Mouse (Mus musculus) MEL (cell line): ENCODE measurements at regions not wholly inside any gene's neighbourhood (a gene's known extent, or its start where the extent isn't known, plus 50 kb on each side); places are given as distances from the start of the nearest gene placed in this dataset.

Source experiments
- CTCF ChIP-seq, 3 experiments: IDR thresholded peaks in 2 of 3; conservative IDR thresholded peaks in 1 of 3; 2 replicates each; pipeline ENCODE4 v1.5.1; 2011 to 2012; ENCODE audit warnings: low read length in 3 of 3, low read depth in 2 of 3, mild to moderate bottlenecking in 2 of 3, improper control_type of control experiment in 1 of 3, inconsistent platforms in 1 of 3, mixed read lengths in 1 of 3, moderate library complexity in 1 of 3; ENCODE audit not compliant: control insufficient read depth in 1 of 3, insufficient read depth in 1 of 3, poor library complexity in 1 of 3, severe bottlenecking in 1 of 3
- KAT2A ChIP-seq: conservative IDR thresholded peaks from 2 replicates; pipeline ENCODE4 v1.6.1; 2012; ENCODE audit warnings: low read depth, low read length, improper control_type of control experiment, inconsistent platforms
- MEF2A ChIP-seq: IDR thresholded peaks from 2 replicates; pipeline ENCODE4 v1.6.1; 2014; ENCODE audit warnings: low read depth, mild to moderate bottlenecking, inconsistent platforms, low read length, improper control_type of control experiment; ENCODE audit not compliant: poor library complexity, insufficient replicate concordance, severe bottlenecking; ENCODE audit errors: extremely low read depth
- NRF1 ChIP-seq: IDR thresholded peaks from 2 replicates; pipeline ENCODE4 v1.6.1; 2014; ENCODE audit warnings: low read depth, mild to moderate bottlenecking, inconsistent platforms, low read length, improper control_type of control experiment, moderate library complexity; ENCODE audit not compliant: poor library complexity, insufficient read depth, severe bottlenecking
- POLR2A ChIP-seq, 2 experiments: IDR thresholded peaks; 2 replicates each; pipeline ENCODE4 v1.6.1; 2011 to 2012; ENCODE audit warnings: low read length in 2 of 2, mild to moderate bottlenecking in 2 of 2, control low read depth in 1 of 2, improper control_type of control experiment in 1 of 2, low read depth in 1 of 2, moderate library complexity in 1 of 2; ENCODE audit not compliant: control insufficient read depth in 1 of 2, insufficient read depth in 1 of 2, poor library complexity in 1 of 2
- POLR2AphosphoS5 ChIP-seq: IDR thresholded peaks from 2 replicates; pipeline ENCODE4 v1.6.1; 2012; ENCODE audit warnings: low read depth, borderline replicate concordance, mild to moderate bottlenecking, inconsistent platforms, low read length, moderate library complexity, mixed read lengths
- RCOR1 ChIP-seq: IDR thresholded peaks from 2 replicates; pipeline ENCODE4 v1.6.1; 2012; ENCODE audit warnings: low read depth, mild to moderate bottlenecking, inconsistent platforms, low read length, improper control_type of control experiment
- TCF12 ChIP-seq: IDR thresholded peaks from 2 replicates; pipeline ENCODE4 v1.6.1; 2014; ENCODE audit warnings: low read depth, mild to moderate bottlenecking, inconsistent platforms, low read length, improper control_type of control experiment, moderate library complexity

DNA sequence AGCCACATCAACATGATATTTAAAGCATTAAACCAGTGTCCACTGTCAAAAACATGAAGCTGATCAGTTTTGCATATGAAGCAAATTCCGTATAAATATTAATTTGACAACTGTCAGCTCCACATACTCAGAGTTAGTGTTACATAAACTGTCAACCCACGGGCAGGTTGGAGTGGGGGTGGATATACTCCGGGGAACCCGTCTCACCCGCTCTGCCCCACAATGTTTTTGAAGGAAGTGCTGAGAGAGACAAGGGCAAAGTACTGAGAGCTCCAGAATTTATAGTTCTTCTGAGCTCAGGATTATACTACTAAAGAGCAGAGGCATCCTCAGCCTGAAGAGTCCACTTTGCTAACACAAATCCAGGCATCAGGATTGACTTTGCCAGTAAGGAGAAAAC is 132.5 kb upstream of the Ptprk start:
- TF ChIP-seq CTCF (IDR thresholded peaks at IDR 0.05 in 2 of 3, conservative IDR thresholded peaks at IDR 0.05 in 1 of 3; ENCODE audit: control insufficient read depth in 1 of 3, insufficient read depth in 1 of 3, low read depth in 2 of 3, low read length in 3 of 3, poor library complexity in 1 of 3, severe bottlenecking in 1 of 3): no peak
- TF ChIP-seq RCOR1: no peak
- TF ChIP-seq NRF1: no peak
- TF ChIP-seq POLR2A (IDR thresholded peaks at IDR 0.05; ENCODE audit: control insufficient read depth in 1 of 2, insufficient read depth in 1 of 2, low read depth in 1 of 2, low read length in 2 of 2, poor library complexity in 1 of 2): no peak
- TF ChIP-seq MEF2A: no peak
- TF ChIP-seq KAT2A: no peak
- TF ChIP-seq POLR2AphosphoS5: no peak
- no peak for TF ChIP-seq TCF12
